Mouse (Mus musculus) brown adipose tissue, adult 24 weeks (tissue): ENCODE results near the gene Slc39a13. TPM values are rescaled to one million over a fixed set of nuclear protein-coding genes. Genes with fewer than 3 reads are reported as not detected.
A peak's percentile ranks its signal among the peaks of the same experiment; 100 is the strongest.

ENCODE experiments used
- H3K27ac ChIP-seq: fragments of 200-500 bp; replicated peaks from 2 replicates; pipeline ENCODE4 v1.5.1; 2012; ENCODE audit warnings: low read depth, mild to moderate bottlenecking, low read length
- H3K4me1 ChIP-seq: fragments of 200-500 bp; 2 replicates; pipeline ENCODE4 v1.6.1; 2012; ENCODE audit warnings: low read length, mixed read lengths; ENCODE audit not compliant: control insufficient read depth, insufficient read depth, insufficient read length
- H3K4me3 ChIP-seq: fragments of 200-500 bp; 2 replicates; pipeline ENCODE4 v1.5.1; 2012; ENCODE audit warnings: low read depth, mild to moderate bottlenecking, low read length, moderate library complexity; ENCODE audit not compliant: insufficient read depth
- polyA plus RNA-seq: library from polyadenylated mRNA; stranded (reverse); fragments of >200 nt; gene quantifications from 2 replicates; pipeline ENCODE4 v1.2.4, GENCODE M21; 2012; ENCODE audit not compliant: missing spikeins, insufficient read depth, insufficient read length

Gene Slc39a13
- polyA plus RNA-seq, 1 experiment = 22.4 TPM

DNA sequence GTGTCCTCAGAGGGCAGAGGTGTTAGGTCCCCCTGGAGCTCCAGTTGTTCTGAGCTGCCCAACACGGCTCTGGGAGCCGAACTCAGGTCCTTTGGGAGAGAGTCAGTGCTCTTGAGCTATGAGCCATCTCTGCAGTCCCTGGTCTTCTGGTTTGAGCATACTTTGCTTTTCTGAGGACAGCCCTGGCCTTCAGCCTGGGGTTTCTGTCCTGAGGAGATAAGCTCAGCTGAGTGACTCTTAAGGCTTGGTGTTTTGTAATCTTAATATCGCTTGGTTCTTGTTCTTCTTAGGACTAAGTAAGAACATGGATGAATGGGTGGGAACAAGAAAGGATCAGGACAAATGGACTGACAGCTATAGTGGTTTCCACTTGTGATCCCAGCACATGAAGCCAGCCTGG is 37.9 kb upstream of the Slc39a13 start:
- Histone ChIP-seq H3K4me1 (peaks cover 4% of the 10 kb centered on the region), H3K4me3 (no peak overlapping the region), H3K27ac (no peak overlapping the region)

DNA sequence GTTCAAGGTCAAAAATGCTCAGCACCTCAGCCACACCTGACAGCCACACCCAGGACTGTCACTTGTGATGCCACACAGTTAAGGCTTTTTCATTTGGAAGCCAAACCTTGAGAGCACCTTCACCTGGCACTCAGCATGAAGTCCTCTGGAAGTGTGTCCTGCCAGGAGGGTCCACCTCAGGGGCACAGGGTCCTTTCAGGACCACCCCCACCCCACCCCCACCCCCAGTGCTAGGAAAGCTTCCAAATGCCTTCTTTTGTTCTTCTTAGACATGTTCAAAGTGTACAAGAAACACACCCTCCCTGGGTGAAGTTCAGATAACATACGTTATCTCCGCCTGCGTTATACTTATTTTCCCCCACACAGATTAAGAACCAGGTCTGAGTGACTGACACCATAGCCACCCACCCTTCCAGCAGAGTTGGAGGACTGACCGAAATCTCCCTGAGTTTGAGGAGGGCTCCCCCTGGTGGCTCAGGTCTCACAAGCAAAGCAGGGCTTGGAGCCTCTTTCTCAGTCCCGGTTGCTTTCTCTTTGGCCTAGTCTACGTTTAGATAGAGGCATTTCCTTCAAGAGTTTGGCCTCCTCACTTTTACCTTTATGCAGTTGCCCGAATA is 31.0 kb upstream of the Slc39a13 start:
- H3K4me3 ChIP-seq = no peak overlapping the region
- no peak overlapping the region for H3K27ac ChIP-seq
- H3K4me1 ChIP-seq = no peaks in the 10 kb centered on the region

DNA sequence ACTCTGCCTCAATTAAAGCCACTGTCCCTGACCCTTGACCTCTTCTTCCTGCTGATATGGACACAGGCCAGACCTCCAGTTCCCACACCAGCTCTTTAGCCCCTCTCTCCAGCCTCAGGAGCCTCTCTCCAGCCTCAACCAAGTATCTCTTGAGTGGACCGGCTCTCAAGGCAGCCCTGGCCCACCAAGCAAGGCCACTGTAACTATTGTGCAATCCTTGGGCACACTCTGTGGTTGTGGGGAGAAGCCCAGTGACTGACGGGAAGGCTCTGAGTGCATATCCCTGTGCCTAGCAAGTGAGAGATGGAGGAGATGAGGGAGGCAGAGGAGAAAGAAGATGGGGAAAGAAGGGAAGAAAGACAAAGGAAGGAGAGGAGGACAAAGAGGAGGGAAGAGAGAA is 27.9 kb upstream of the Slc39a13 start:
- peak overlapping the region; percentile 81; the same call in 1 of the 2 replicates for H3K27ac ChIP-seq
- H3K4me1 ChIP-seq = no peaks in the 10 kb centered on the region
- peak overlapping the region; percentile 50 for H3K4me3 ChIP-seq

GRCm38 (mm10) chr2:91097015-91097414 is 26.8 kb upstream of the Slc39a13 start:
- H3K27ac ChIP-seq = peak overlapping the region; percentile 81
- no peaks in the 10 kb centered on the region for H3K4me1 ChIP-seq
- peak overlapping the region; percentile 50 for H3K4me3 ChIP-seq

GRCm38 (mm10) chr2:91096524-91096923 is 26.3 kb upstream of the Slc39a13 start:
- Histone ChIP-seq H3K27ac (peak overlapping the region; percentile 81), H3K4me1 (no peaks in the 10 kb centered on the region), H3K4me3 (peak overlapping the region; percentile 50)

- Histone ChIP-seq H3K4me3 (no peak overlapping the region), H3K4me1 (no peaks in the 10 kb centered on the region), H3K27ac (no peak overlapping the region)
Observed at GRCm38 (mm10) chr2:91090827-91091226, 20.6 kb upstream of the Slc39a13 start.

DNA sequence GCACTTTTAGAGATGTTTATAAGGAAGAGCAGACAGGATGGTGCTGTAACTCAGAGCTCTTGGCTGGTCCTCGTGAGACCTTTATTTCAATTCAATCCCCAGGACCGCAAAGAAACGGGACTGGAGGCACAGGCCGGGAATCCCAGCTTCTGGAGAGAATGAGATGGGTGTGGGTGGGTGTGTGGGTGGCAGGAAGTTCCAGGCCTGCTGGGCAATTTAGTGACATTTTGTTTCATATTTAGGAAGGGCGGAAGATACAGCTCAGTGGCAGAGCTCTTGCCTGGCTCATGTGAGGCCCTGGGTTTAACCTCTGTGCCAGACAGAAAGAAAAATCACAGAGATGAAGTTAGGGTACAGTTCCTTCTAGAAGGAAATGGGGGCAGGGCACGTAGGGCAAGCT is 20.0 kb upstream of the Slc39a13 start:
- H3K4me3 ChIP-seq = no peak overlapping the region
- no peak overlapping the region for H3K27ac ChIP-seq
- no peaks in the 10 kb centered on the region for H3K4me1 ChIP-seq

DNA sequence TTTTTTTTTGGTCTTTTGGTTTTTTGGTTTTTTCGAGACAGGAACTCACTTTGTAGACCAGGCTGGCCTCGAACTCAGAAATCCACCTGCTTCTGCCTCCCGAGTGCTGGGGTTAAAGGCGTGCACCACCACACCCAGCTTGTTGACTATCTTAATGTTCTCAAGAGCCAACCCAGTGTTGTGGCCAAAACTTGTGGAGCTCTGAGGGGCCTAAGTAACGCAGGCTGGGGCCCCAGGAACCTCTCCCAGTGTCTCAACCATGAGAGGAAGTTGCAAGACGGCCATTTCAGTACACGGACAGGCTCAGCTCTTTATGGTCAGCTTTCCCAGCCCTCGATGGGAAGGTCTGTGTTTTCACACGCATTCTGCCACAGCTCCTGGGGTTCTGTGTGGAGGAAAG is 18.8 kb upstream of the Slc39a13 start:
- no peaks in the 10 kb centered on the region for H3K4me1 ChIP-seq
- no peak overlapping the region for H3K4me3 ChIP-seq
- H3K27ac ChIP-seq = no peak overlapping the region

- Histone ChIP-seq H3K27ac (peak overlapping the region; percentile 76), H3K4me3 (no peak overlapping the region), H3K4me1 (peaks cover 8% of the 10 kb centered on the region)
Observed at GRCm38 (mm10) chr2:91087453-91087852, 17.2 kb upstream of the Slc39a13 start.

- peaks cover 8% of the 10 kb centered on the region for H3K4me1 ChIP-seq
- peak overlapping the region; percentile 76 for H3K27ac ChIP-seq
- H3K4me3 ChIP-seq = no peak overlapping the region
Observed at GRCm38 (mm10) chr2:91086392-91087237, 16.4 kb upstream of the Slc39a13 start.

DNA sequence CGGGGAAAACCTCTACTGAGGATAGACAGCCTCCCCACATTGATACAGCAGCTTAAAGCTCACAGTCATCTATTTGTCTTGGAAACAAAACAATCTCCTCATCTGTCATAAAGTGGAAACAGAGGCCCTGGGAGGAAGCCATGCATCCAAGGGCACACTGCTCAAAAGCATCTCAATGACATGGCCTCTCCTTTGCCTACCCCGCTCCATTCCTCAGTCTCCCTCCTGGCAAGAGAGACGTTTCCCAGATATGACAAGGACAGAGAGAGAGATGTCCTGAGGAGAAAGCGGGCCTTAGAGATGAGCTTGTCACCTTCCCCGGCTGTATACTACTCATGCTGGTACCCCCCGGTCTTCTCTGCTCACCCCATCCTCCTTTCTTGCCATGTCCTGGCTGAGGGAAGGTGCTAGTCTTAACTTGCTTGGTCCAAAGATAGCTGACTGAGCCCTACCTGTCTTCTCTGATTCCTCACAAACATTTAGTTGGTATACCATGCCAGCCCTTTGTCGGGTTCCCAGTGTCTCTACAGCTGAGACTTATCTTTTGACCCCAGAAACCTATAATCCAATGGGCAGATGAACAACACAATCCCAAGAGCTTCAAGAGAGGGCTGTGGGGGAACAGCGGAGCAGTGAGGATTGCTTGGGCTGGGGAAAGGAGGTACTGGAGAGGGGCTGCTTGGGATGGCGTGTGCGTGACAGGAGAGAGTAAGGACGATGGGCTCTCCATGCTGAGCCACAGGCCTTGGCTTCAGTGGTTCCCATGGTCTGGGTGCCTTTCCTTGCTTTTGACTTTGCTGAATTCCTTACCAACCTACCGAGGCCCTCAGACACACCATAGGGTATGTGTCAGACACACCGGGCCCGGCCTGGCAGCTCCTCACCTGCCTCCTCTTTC is 15.5 kb upstream of the Slc39a13 start:
- Histone ChIP-seq H3K4me3 (no peak overlapping the region), H3K27ac (peak overlapping the region; percentile 71), H3K4me1 (peaks cover 8% of the 10 kb centered on the region)

DNA sequence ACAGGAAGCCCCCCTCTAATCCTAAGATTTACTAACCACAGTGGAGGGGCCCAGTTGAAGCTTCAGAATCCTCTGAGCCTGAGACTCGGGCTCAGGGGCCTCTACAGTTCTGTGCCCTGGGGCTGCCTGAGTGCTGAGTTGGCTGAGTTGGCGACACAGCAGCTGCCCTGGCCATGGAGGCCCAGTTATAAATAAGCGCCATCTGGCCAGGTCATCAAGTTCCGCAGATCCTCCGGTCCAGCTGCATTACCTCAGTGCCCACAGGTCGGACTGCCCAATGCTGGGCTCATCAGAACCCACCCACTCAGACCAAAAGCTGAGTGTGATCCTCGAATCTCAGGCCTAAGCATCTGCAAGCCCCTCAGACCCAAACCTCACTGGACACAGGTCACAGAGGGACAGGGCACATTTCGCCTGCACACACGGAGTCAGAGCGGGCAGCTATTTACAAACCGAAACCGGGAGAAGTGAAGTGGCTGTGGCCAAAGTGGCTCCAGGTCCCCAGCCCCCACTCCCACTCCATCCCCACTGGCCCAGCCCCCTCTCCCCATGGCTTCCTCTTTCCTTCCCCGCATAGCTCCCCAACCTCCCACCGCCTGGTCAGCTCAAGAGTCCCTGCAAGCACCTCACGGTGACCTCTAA is 14.1 kb upstream of the Slc39a13 start:
- H3K27ac ChIP-seq = peak overlapping the region; percentile 84
- H3K4me1 ChIP-seq = peaks cover 8% of the 10 kb centered on the region
- peak overlapping the region; percentile 6; the same call in 1 of the 2 replicates for H3K4me3 ChIP-seq

DNA sequence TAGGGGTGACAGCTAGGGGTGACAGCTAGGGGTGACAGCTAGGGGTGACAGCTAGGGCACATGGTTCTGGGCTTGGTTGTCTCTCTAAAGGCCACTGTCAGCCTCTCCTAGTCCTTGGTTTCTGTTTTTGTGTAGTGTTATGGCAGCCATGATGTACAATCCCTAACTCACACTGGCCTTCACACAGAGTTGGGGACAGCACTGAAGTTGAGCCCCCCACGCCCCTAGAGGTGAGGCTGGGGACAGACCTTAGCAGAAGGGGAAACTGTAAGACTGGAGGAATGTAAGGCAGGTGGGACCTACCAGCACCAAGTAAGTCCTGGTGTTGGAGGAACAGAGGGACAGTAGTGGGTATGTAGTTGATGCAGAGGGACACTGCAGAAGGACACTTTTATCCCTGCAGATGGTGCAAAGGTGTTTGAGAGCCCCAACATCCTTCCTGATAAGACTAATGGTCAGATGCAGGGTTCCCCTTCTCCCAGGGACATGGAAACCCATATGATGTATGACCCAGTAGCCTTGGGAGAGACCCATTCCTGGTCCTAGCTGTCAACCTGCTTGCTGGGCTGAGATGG is 13.2 kb upstream of the Slc39a13 start:
- Histone ChIP-seq H3K4me3 (peak overlapping the region; percentile 44), H3K4me1 (peaks cover 8% of the 10 kb centered on the region), H3K27ac (peak overlapping the region; percentile 84)

DNA sequence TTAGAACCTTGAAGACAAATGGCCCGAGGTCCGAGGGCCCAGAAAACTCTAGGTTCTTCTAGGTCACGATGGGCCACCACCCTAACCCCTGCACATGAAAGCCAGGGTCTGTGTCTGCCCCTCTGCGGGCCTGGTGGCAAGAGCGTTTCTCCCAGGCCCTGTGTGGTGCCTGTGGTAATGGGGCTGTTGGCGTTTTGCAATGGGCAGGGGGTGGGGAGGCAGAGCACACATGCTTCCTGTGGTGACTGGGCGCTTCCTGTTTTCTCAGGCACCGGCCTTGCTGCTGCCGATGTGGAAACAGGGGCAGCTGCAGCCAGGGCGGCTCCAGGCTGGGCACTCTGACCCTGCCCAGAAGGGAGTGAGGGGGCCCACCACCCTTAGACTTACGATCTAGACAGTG is 12.6 kb upstream of the Slc39a13 start:
- peak overlapping the region; percentile 44 for H3K4me3 ChIP-seq
- H3K4me1 ChIP-seq = peaks cover 8% of the 10 kb centered on the region
- peak overlapping the region; percentile 85 for H3K27ac ChIP-seq
